Mouse (Mus musculus) CH12.LX (cell line): ENCODE measurements at regions not wholly inside any gene's neighbourhood (a gene's known extent, or its start where the extent isn't known, plus 50 kb on each side); places are given as distances from the start of the nearest gene placed in this dataset.

Experiments used
- CTCF ChIP-seq, 2 experiments: IDR thresholded peaks in 1 of 2; conservative IDR thresholded peaks in 1 of 2; 2 replicates each; pipeline ENCODE4 v1.5.1; 2011 to 2012; ENCODE audit warnings: low read depth in 2 of 2, low read length in 2 of 2, improper control_type of control experiment in 1 of 2, inconsistent platforms in 1 of 2, mild to moderate bottlenecking in 1 of 2, moderate library complexity in 1 of 2
- USF2 ChIP-seq: conservative IDR thresholded peaks from 2 replicates; pipeline ENCODE4 v1.6.1; 2011; ENCODE audit warnings: low read depth, low read length, improper control_type of control experiment

DNA sequence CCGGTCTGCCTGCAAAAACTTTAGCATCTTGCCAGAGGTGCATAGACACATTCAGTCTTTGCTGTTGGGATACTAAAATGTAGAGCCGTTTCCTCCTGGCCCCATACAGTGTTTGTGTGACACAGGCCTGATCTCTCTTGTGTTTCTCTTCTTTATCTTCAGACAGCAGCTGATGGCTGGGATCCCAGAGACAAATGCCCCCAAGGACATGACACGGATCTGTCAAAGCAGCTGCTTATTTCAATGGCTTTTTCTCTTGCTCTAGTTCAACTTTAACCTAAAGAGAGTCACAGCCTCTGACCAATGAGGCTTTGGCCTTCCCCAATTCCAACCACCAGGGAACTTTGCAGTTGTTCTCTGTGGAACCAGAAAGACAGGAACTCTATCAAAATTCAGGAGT lies 211.7 kb upstream of the Fam19a5 start:
- no peak for TF ChIP-seq CTCF (conservative IDR thresholded peaks at IDR 0.05 in 1 of 2, IDR thresholded peaks at IDR 0.05 in 1 of 2; ENCODE audit: low read depth in 2 of 2, low read length in 2 of 2)
- TF ChIP-seq USF2 = no peak
